Mouse (Mus musculus): ENCODE measurements around the gene Sema5b. TPM values are rescaled to one million over a fixed set of nuclear protein-coding genes. Genes with fewer than 3 reads are reported as not detected.
"Not testable (repeated sequence)": the region's sequence is repeated elsewhere in the genome, so short reads cannot be mapped to it uniquely, and the experiment has no call there.

Sema5b gene
- polyA plus RNA-seq, 1 experiment from 2014 or later, result 0.18 TPM

- Histone ChIP-seq H3K27me3 (ENCODE audit: control insufficient read depth, insufficient read depth, low read depth, low read length) (peaks cover 54% of the 10 kb centered on the region), H3K4me3 (ENCODE audit: low read depth, low read length) (no peak overlapping the region), H3K9me3 (replicated peaks; ENCODE audit: control insufficient read depth, low read length) (no peaks in the 10 kb centered on the region), H3K36me3 (ENCODE audit: control insufficient read depth, insufficient read depth) (no peaks in the 10 kb centered on the region), H3K27ac (ENCODE audit: low read length) (no peak overlapping the region), H3K4me1 (ENCODE audit: control insufficient read depth, low read depth, low read length) (no peaks in the 10 kb centered on the region; the same call in 1 of the 2 replicates), H3K4me2 (ENCODE audit: low read depth, low read length) (no peak overlapping the region), H3K9ac (ENCODE audit: low read depth, low read length) (no peak overlapping the region)
- ATAC-seq (ENCODE audit: low read depth), result no peak
- 2% methylated on average over 27 of the region's 27 CpGs for WGBS (ENCODE audit: insufficient replicate concordance)
Measured at GRCm38 (mm10) chr16:35542421-35542780, 1.5 kb downstream of the Sema5b start.

- no peak for ATAC-seq (ENCODE audit: low read depth)
Measured at GRCm38 (mm10) chr16:35545723-35546122, 4.8 kb downstream of the Sema5b start.

DNA sequence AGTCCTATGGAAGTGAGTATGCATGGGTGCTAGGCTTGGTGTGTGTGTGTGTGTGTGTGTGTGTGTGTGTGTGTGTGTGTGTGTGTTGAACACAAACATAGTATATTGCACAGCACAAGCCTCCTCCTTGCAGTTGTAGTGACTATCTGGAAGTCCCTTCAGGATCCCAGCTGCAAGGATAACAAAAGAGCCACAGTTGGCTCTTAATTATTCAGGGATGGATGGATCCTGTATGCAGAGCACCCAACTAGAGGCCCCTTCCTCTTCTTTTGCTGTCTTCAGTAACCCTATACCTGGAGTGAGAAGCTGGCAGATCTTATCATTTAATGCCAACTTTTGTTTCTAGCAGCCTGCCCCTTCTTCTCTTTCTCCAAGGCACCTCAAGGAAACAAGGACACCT lies 7.0 kb downstream of the Sema5b start:
- Histone ChIP-seq H3K4me1 (ENCODE audit: control insufficient read depth, low read depth, low read length) (no peaks in the 10 kb centered on the region), H3K4me3 (ENCODE audit: low read depth, low read length) (no peak overlapping the region), H3K9me3 (replicated peaks; ENCODE audit: control insufficient read depth, low read length) (no peaks in the 10 kb centered on the region), H3K27me3 (ENCODE audit: control insufficient read depth, insufficient read depth, low read depth, low read length) (peaks cover 12% of the 10 kb centered on the region), H3K27ac (ENCODE audit: low read length) (no peak overlapping the region), H3K4me2 (ENCODE audit: low read depth, low read length) (no peak overlapping the region), H3K36me3 (ENCODE audit: control insufficient read depth, insufficient read depth) (no peaks in the 10 kb centered on the region), H3K9ac (ENCODE audit: low read depth, low read length) (no peak overlapping the region)
- ATAC-seq (ENCODE audit: low read depth), result no peak

More at GRCm38 (mm10) chr16:35545723-35546122, 4.8 kb downstream of the Sema5b start:
- H3K4me2 ChIP-seq (ENCODE audit: low read depth, low read length), result no peak overlapping the region
- WGBS (ENCODE audit: insufficient replicate concordance), result 42% methylated on average over 4 of the region's 4 CpGs
- no peak overlapping the region for H3K9ac ChIP-seq (ENCODE audit: low read depth, low read length)
- H3K4me3 ChIP-seq (ENCODE audit: low read depth, low read length), result no peak overlapping the region
- no peaks in the 10 kb centered on the region; the same call in 1 of the 2 replicates for H3K4me1 ChIP-seq (ENCODE audit: control insufficient read depth, low read depth, low read length)
- no peaks in the 10 kb centered on the region for H3K36me3 ChIP-seq (ENCODE audit: control insufficient read depth, insufficient read depth)
- no peak overlapping the region for H3K27ac ChIP-seq (ENCODE audit: low read length)
- H3K9me3 ChIP-seq (replicated peaks; ENCODE audit: control insufficient read depth, low read length), result no peaks in the 10 kb centered on the region
- H3K27me3 ChIP-seq (ENCODE audit: control insufficient read depth, insufficient read depth, low read depth, low read length), result peaks cover 34% of the 10 kb centered on the region

DNA sequence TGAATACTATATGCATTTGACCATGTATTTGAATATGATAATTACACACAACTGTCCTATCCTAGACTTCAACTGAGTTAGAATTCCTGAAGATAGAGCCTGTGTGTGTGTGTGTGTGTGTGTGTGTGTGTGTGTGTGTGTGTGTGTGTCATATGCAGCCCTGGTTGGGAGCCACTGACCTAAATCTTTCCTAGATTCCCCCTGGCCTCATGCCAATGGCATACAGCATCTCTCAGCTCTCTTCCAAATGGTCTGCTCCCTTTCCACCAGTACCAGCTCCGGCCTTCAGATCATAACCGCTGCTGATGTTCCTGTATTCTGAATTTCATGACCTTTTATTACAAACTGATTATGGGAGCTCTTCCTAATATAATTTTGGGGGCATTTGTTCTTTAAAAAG lies 8.4 kb downstream of the Sema5b start:
- H3K36me3 ChIP-seq (ENCODE audit: control insufficient read depth, insufficient read depth), result no peaks in the 10 kb centered on the region
- H3K4me1 ChIP-seq (ENCODE audit: control insufficient read depth, low read depth, low read length), result no peaks in the 10 kb centered on the region
- H3K9ac ChIP-seq (ENCODE audit: low read depth, low read length), result no peak overlapping the region
- H3K4me3 ChIP-seq (ENCODE audit: low read depth, low read length), result no peak overlapping the region
- H3K27ac ChIP-seq (ENCODE audit: low read length), result no peak overlapping the region
- no peak overlapping the region for H3K4me2 ChIP-seq (ENCODE audit: low read depth, low read length)
- H3K27me3 ChIP-seq (ENCODE audit: control insufficient read depth, insufficient read depth, low read depth, low read length), result no peaks in the 10 kb centered on the region
- no peak for ATAC-seq (ENCODE audit: low read depth)
- no peaks in the 10 kb centered on the region for H3K9me3 ChIP-seq (replicated peaks; ENCODE audit: control insufficient read depth, low read length)
- WGBS (ENCODE audit: insufficient replicate concordance), result 78% methylated on average over 2 of the region's 2 CpGs

DNA sequence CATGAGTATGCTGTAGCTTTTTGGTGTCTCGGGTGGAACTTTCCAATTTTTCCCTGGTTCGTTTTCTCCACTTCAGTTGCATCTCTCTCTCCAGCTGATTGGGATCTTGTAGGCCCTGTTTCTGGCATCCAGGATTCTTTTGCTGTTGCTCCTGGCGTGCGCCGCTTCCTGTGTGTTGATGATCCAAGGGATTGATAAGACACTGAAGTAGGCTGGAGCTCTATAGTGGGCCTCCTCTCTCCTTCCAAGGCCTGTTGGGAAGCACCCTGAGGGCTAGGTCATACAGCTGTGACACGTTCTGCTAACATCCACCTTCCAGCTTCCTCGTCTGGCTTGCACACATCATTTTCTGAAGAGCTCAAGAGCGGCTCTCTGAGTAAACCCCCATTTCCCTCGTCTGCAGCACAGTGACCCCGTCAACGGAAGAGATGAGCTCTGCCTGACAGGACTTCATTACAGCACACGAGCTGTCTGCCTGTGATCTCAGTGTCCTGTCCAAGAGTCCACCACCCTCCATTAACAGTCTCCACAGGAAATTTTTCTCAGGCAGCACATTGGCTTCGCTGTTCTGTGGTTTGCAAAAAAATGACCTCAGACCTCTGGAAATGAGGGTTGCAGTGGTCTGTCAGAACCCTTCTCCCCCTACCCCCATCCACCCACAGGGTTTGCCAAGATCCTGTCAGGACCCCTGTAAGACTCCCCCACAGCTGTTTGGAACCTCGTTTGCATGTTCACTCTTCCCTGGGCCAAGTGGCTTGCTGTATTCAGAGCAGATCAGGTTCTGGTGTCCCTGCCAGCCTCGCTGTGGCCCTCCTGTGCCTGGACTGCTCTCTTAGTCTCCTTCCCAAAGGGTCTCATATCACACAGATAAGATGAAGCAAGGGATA lies 14.9 kb downstream of the Sema5b start:
- H3K4me3 ChIP-seq (ENCODE audit: low read depth, low read length), result no peak overlapping the region
- ATAC-seq (ENCODE audit: low read depth), result no peak
- no peaks in the 10 kb centered on the region for H3K9me3 ChIP-seq (replicated peaks; ENCODE audit: control insufficient read depth, low read length)
- no peaks in the 10 kb centered on the region for H3K4me1 ChIP-seq (ENCODE audit: control insufficient read depth, low read depth, low read length)
- no peak overlapping the region for H3K27ac ChIP-seq (ENCODE audit: low read length)
- H3K9ac ChIP-seq (ENCODE audit: low read depth, low read length), result no peak overlapping the region
- H3K4me2 ChIP-seq (ENCODE audit: low read depth, low read length), result no peak overlapping the region
- H3K36me3 ChIP-seq (ENCODE audit: control insufficient read depth, insufficient read depth), result no peaks in the 10 kb centered on the region
- 53% methylated on average over 15 of the region's 15 CpGs for WGBS (ENCODE audit: insufficient replicate concordance)
- H3K27me3 ChIP-seq (ENCODE audit: control insufficient read depth, insufficient read depth, low read depth, low read length), result no peaks in the 10 kb centered on the region

GRCm38 (mm10) chr16:35557038-35557437 lies 16.1 kb downstream of the Sema5b start:
- no peaks in the 10 kb centered on the region for H3K9me3 ChIP-seq (replicated peaks; ENCODE audit: control insufficient read depth, low read length)
- no peak overlapping the region for H3K27ac ChIP-seq (ENCODE audit: low read length)
- no peaks in the 10 kb centered on the region for H3K4me1 ChIP-seq (ENCODE audit: control insufficient read depth, low read depth, low read length)
- no peaks in the 10 kb centered on the region for H3K36me3 ChIP-seq (ENCODE audit: control insufficient read depth, insufficient read depth)
- H3K4me2 ChIP-seq (ENCODE audit: low read depth, low read length), result no peak overlapping the region
- ATAC-seq (ENCODE audit: low read depth), result no peak
- H3K9ac ChIP-seq (ENCODE audit: low read depth, low read length), result no peak overlapping the region
- no peak overlapping the region for H3K4me3 ChIP-seq (ENCODE audit: low read depth, low read length)
- H3K27me3 ChIP-seq (ENCODE audit: control insufficient read depth, insufficient read depth, low read depth, low read length), result no peaks in the 10 kb centered on the region
- 63% methylated on average over 6 of the region's 6 CpGs for WGBS (ENCODE audit: insufficient replicate concordance)

GRCm38 (mm10) chr16:35561541-35561940 lies 20.6 kb downstream of the Sema5b start:
- no peak overlapping the region for H3K4me2 ChIP-seq (ENCODE audit: low read depth, low read length)
- ATAC-seq (ENCODE audit: low read depth), result no peak
- 60% methylated on average over 6 of the region's 6 CpGs for WGBS (ENCODE audit: insufficient replicate concordance)
- no peak overlapping the region for H3K4me3 ChIP-seq (ENCODE audit: low read depth, low read length)
- H3K27ac ChIP-seq (ENCODE audit: low read length), result no peak overlapping the region
- H3K36me3 ChIP-seq (ENCODE audit: control insufficient read depth, insufficient read depth), result no peaks in the 10 kb centered on the region
- H3K4me1 ChIP-seq (ENCODE audit: control insufficient read depth, low read depth, low read length), result no peaks in the 10 kb centered on the region
- H3K9ac ChIP-seq (ENCODE audit: low read depth, low read length), result no peak overlapping the region
- no peaks in the 10 kb centered on the region for H3K9me3 ChIP-seq (replicated peaks; ENCODE audit: control insufficient read depth, low read length)
- no peaks in the 10 kb centered on the region for H3K27me3 ChIP-seq (ENCODE audit: control insufficient read depth, insufficient read depth, low read depth, low read length)

DNA sequence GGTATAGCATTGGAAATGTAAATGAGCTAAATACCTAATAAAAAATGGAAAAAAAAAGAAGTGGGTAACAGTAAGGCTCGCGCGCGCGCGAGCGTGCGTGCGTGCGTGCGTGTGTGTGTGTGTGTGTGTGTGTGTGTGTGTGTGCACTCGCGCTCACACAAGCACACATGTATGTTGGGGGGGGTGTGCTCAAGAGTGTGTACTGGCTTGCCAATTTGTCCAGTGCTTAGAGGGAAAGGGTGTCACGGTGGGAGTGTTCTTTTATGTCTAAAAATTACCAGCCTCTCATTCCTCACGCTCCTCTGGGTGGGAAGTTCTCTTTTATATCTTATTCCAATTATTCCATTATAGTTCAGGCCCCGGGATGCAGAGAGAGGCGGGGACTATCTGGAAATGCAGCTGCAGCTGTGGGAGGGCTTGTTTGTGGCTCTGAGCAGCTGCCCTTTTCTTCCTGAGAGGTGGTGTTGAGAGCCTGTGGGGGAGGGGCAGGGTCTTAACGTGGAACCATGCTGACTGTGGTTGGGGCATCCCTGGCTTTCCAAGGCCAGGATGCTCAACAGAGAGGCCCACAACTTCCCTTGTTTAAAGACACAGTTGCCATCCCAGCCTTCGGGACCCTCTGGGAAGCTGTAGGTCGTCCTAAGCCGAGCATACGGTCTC lies 23.4 kb downstream of the Sema5b start:
- no peak for ATAC-seq (ENCODE audit: low read depth)
- 68% methylated on average over 22 of the region's 22 CpGs for WGBS (ENCODE audit: insufficient replicate concordance)
- H3K4me3 ChIP-seq (ENCODE audit: low read depth, low read length), result no peak overlapping the region

GRCm38 (mm10) chr16:35565601-35566000 lies 24.7 kb downstream of the Sema5b start:
- not testable (repeated sequence) for ATAC-seq (ENCODE audit: low read depth); H3K4me2 ChIP-seq (ENCODE audit: low read depth, low read length); H3K9me3 ChIP-seq (replicated peaks; ENCODE audit: control insufficient read depth, low read length); H3K9ac ChIP-seq (ENCODE audit: low read depth, low read length); H3K27me3 ChIP-seq (ENCODE audit: control insufficient read depth, insufficient read depth, low read depth, low read length); H3K27ac ChIP-seq (ENCODE audit: low read length); H3K4me1 ChIP-seq (ENCODE audit: control insufficient read depth, low read depth, low read length); H3K36me3 ChIP-seq (ENCODE audit: control insufficient read depth, insufficient read depth); H3K4me3 ChIP-seq (ENCODE audit: low read depth, low read length)
- WGBS (ENCODE audit: insufficient replicate concordance), result 74% methylated on average over 5 of the region's 5 CpGs

More for the DNA sequence above, 23.4 kb downstream of the Sema5b start:
- Histone ChIP-seq H3K9ac (ENCODE audit: low read depth, low read length) (no peak overlapping the region), H3K9me3 (replicated peaks; ENCODE audit: control insufficient read depth, low read length) (no peaks in the 10 kb centered on the region), H3K27me3 (ENCODE audit: control insufficient read depth, insufficient read depth, low read depth, low read length) (no peaks in the 10 kb centered on the region), H3K4me2 (ENCODE audit: low read depth, low read length) (no peak overlapping the region), H3K36me3 (ENCODE audit: control insufficient read depth, insufficient read depth) (no peaks in the 10 kb centered on the region), H3K27ac (ENCODE audit: low read length) (no peak overlapping the region), H3K4me1 (ENCODE audit: control insufficient read depth, low read depth, low read length) (no peaks in the 10 kb centered on the region)

All from liver, embryonic 16.5 days (tissue).